Mouse (Mus musculus) cerebellum, postnatal 14 days (tissue): ENCODE measurements around the gene Pnldc1.
"Not testable (repeated sequence)": the region's sequence is repeated elsewhere in the genome, so short reads cannot be mapped to it uniquely, and the experiment has no call there.

Experiments used
- DNase-seq, 2 experiments: peaks; one replicate each; pipeline ENCODE4 v3.0.0; 2021; ENCODE audit warnings: mixed read lengths in 2 of 2

Gene Pnldc1

DNA sequence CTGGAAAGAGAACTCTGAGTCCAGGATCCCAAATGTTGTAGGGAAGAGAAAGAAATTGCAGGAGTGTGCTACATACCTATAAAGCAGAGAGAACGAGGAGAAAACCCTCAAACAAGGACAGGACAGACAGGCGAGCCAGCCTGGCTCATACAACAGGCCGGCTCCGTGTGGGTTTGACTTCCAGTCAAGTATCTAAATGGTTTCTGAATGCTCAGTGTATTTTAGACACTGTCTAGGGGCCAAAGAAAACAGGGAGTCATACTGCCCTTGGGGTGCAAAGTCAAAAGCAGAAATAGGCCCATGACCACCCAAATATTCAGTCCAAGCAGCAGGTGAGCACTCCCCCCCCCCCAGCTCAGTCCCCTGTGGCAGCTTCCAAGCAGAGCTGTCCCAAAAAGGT, 4.2 kb downstream of the Pnldc1 start:
- no peak for DNase-seq

GRCm38 (mm10) chr17:12904349-12904748, 5.7 kb downstream of the Pnldc1 start:
- no peak for DNase-seq

- no peak for DNase-seq
Observed at GRCm38 (mm10) chr17:12903372-12904333, 6.4 kb downstream of the Pnldc1 start.

DNA sequence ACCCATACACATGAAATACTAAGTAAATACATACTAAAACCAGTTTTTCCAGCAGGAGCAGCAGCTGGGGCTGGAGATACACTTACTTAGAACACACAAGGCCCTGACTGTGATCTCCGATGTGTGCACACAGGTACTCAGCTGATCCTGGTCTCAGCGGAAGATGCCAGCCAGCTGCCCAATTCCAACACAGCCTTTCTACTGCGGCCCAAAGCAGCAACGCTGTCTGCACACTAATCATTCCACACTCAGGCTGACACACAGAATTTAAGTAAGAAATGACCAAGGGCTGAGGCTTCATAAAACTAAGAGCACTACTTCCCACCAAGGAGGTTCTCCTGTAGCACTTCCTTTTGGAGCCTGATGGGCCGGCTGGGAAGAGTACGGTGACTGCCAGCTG, 7.7 kb downstream of the Pnldc1 start:
- no peak for DNase-seq

GRCm38 (mm10) chr17:12898607-12899006, 11.4 kb downstream of the Pnldc1 start:
- not testable (repeated sequence) for DNase-seq

- no peak for DNase-seq
Observed at GRCm38 (mm10) chr17:12897674-12898073, 12.4 kb downstream of the Pnldc1 start.

- DNase-seq, result no peak
Observed at GRCm38 (mm10) chr17:12892033-12892432, 18.0 kb downstream of the Pnldc1 start.

DNA sequence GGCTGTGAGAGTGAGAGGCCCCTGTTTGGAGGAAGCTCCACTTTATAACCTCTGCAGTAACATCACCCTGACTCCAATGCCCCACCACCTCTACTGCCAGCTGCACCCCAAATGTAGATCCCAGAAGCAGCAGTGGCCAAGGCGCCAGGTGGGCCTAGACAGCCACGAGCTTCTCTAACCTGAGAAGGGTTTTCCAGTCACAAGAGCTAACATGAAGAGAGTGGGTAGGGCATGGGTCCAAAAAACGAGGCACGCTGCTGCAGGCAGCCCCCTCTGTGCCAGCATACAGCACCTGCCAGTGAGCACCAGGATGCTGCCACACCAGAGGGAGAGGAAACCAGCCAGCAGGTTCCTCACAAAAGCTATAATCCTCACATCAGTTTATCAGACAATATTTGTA, 19.0 kb downstream of the Pnldc1 start:
- peak; percentile 67 to 77 for DNase-seq

DNA sequence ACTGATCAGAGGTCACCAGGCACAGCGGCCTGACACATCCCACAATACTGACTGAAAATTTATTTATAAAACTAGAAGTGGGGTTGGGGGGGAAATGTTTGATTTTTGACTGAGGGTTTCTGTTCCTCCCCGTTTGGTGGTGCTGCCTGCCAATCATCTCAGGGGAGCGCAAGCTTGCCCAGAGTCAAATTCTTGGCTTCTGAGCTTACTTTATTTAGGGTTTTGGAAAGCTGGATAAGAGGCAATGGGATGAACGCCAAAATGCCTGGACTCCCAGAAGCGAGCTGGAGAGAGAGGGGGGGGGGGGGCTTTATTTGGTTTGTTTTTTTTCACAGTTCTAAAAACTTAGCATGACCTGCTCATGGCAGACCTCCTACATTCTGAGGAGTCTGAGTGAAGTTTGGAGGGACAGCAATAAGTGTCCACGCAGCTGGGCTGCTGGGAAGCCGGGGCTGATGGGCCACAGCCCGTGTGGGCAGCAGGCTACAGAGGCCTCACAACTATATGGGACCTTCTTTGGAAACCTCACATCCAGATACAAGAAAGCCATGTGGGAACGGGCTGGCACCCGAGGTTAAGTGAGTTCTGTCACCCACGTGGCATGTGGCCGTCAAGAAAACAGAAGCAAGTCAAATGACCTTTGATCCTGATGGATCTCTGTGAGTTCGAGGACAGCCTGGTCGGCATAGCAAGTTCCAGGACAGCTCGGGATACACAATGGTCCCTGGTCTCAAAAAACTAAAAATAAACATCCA, 22.8 kb downstream of the Pnldc1 start:
- DNase-seq, result no peak

DNA sequence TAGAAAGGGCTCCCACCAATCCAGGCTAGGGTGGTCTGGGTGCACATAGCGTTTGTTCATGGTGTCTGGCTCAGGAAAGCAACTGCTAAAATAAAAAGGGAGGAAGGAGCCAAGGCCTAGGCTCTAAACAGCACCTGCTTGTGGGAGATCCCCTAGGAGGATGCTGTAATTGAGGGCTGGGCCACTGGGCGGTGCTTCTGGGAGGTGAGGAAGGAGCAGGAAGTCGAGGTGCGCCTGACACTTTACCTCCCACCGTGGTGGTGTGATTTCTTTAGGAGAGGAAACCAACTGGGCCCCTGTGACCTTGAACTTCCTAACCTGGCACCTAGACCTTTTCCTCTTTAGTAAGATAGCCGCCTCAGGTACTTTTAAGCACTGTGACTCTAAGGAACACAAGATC, 23.4 kb downstream of the Pnldc1 start:
- DNase-seq, result no peak

DNA sequence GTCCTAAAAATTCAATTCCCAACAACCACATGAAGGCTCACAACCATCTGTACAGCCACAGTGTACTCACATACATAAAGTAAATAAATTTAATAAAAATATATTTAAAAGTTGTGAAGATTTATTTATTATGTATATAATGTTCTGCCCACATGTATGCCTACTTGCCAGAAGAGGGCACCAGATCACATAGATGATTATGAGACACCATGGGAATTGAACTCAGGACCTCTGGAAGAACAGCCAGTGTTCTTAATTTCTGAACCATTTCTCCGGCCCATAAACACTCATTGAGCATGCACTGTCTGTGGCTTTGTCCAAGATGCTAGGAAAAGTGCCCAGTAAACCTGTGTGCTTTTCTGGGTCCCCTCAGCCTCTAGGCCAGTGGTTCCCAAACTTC, 28.8 kb downstream of the Pnldc1 start:
- DNase-seq, result no peak

DNA sequence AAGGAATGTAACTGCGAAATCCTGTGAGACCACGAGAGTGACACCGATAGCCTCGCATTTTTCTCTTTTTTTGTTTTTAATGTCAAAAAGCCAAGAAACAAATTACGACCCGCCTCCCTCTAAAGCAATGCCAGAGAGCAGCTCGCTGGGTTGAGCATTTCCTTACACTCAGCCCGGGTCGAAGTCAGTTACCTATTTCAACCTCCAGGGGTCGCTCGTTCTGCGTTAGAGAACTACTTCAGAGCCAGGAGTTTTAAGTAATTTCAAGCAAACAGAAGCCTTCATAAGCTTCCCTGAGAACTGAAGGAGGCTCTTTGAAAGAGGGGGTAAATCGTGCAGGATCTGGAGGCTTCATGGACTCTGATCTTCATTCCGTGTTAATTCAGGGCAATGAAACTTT, 29.9 kb downstream of the Pnldc1 start:
- peak; percentile 87 to 90 for DNase-seq

DNA sequence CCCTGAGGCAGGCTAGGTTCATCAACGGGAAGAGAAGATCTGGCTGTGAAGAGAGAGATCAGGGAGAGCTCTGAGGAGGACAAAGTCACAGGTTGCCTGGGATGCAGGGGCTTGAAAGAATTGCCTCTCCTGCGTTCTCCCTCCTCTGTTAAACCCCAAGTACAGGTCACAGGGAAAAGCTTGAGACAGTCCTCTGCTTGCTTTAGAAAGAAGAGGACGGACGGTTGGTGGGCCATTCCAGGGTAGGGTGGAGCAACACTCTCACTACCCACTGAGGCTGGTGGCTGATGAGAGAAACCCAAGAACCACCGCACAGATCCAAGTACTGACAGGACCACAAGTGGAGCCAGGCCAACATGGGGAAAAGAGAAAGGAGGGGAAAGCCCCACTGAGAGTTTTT, 34.3 kb downstream of the Pnldc1 start, which contains the start of gene Mrgprh:
TSS of gene Mrgprh (plus strand) at position 301 of the 400 bp plus-strand sequence.
- DNase-seq, result no peak

- peak; percentile 30 to 44 for DNase-seq
Observed at GRCm38 (mm10) chr17:12872275-12873028, 37.6 kb downstream of the Pnldc1 start.

- no peak for DNase-seq
Observed at GRCm38 (mm10) chr17:12868640-12869039, 41.4 kb downstream of the Pnldc1 start.

DNA sequence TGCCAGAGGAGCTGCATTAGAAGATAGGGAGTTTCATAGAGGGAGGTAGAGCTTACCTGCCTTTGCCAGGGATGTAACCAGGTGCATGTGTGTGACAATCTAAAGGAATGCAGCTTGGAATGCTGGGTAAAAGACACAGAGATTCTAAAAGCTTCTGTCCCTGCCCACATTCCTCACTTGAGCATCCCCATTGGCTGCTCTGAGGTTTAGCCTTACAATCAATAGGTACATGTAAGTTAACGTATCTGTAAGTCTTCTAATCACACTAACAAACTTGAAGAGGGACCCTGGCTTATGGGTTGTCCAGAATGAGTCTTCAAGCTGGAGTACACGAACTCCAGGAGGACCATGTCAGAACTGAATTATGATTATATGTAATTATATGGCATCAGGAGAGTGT, 42.0 kb downstream of the Pnldc1 start, which contains the start of gene Mas1:
TSS of gene Mas1 (minus strand) at position 101 of the 400 bp plus-strand sequence.
- DNase-seq, result no peak

DNA sequence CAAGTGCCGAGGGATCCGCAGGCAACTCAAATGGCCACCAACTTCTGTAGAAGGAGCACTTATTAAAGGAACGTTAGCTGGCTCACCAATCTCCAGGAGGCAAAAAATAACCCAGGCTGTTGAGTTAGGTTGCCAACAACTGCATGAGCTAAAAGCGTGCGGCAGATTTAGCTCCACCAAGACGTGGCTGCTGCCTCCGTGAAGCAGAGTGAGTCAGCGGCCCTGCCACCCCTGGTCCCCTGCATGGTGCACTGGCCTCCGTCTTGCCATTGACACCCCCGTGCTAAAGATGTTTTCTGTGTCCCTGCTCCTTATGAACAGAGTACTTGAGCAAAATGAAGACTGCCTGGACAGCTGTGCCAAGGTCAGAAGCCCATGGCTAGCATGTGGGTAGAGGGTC, 43.2 kb downstream of the Pnldc1 start:
- DNase-seq, result no peak

GRCm38 (mm10) chr17:12865407-12865806, 44.6 kb downstream of the Pnldc1 start:
- DNase-seq, result no peak

GRCm38 (mm10) chr17:12864111-12864510, 45.9 kb downstream of the Pnldc1 start:
- DNase-seq, result peak; percentile 48 to 55

DNA sequence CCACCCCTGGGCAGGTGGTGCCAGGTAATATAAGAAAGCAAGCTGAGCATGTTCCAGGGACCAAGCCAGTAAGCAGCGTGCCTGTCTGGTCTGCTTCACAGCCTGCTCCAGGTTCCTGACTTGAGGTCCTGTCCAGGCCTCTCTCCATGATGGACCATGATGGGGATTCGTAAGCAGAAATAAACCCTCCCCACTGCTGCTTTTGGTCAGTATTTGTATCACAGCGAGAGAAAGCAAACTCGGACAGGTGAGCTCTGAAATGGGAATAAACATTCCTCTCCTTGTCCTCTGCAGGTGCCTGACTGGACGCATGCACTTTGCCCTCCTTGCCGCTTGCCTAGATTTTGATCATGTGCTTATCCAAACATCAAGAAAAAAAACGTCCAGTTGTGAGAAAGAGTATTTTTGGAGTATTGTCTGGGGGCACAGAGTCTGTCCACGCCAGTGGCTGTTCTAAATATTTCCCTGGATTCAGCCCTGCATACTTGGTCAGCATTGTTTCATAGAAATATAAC, 51.0 kb downstream of the Pnldc1 start:
- DNase-seq, result no peak

- no peak for DNase-seq
Observed at GRCm38 (mm10) chr17:12858072-12858471, 52.0 kb downstream of the Pnldc1 start.

DNA sequence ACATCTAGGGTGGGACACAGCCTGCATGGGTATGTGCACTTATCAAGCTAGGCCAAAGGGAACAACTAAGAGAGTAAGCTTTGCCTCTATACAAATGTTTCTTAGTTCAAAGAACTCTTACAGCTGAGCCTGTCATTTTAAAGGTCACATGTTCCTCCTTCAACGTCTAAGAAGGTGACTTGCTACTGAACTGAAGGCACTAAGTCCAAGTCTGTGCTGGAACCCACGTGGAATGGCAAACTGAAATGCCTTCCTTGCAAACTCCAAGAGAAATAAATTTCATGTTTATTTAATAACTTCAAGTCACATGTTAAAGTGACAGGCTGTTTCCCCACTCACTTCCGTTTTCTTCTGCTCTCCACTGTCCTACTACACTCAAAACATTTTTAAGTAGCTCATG, 52.6 kb downstream of the Pnldc1 start:
- DNase-seq, result no peak

DNA sequence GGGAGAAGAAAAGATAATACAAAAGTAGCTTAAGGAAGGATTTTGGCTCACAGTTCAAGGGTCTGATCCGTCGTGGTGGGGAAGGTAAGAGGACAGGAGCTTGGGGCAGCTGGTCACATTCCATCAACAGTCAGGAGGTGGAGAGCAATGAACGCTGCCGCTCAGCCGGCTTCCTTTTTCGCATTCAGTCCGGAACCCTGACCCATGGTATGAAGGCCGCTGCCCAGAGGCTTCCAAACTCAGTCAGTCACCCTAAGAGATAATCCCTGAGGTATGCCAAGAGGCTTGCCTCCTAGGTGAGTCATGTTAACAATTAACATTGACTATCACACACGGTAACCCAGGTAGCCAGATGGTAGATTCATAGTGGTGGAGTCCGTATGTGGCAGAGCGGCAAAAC, 55.6 kb downstream of the Pnldc1 start:
- no peak for DNase-seq
